In genomic region chr13:91430867-91431266, GRCm38 (mm10) we compare ENCODE assay signal across 11 mouse cellular contexts. TPM values are rescaled to one million over a fixed set of nuclear protein-coding genes. Genes with fewer than 3 reads are reported as not detected.
DNase-seq lines count a peak whose midpoint lies in the region; ATAC-seq and TF ChIP-seq lines count a peak whose summit lies in the region.
"Had no signal": no experiment of that assay in that cellular context is flagged by ENCODE, and none has a peak within 500 bp of the region (broad histone marks: within the 10 kb centered on the region; RNA-seq: fewer than 3 reads in every experiment).

No protein-coding gene starts in this region.

- TF ChIP-seq RAD21 in CH12.LX (IDR thresholded peaks at IDR 0.05; ENCODE audit: low read depth, low read length) = no peak

- no peaks in the 10 kb centered on the region for H3K36me3 ChIP-seq in kidney, postnatal 0 days (ENCODE audit: insufficient read depth, low read length)
- H3K36me3 ChIP-seq in CH12.LX (replicated peaks in 1 of 2; ENCODE audit: control insufficient read depth in 1 of 2, insufficient read depth in 1 of 2, low read length in 1 of 2) = no peaks in the 10 kb centered on the region
- H3K36me3 ChIP-seq in liver, postnatal 0 days (replicated peaks; ENCODE audit: insufficient read depth, low read length) = no peaks in the 10 kb centered on the region
- H3K36me3 ChIP-seq: embryonic facial prominence, embryonic 15.5 days; heart, embryonic 13.5 days; midbrain, embryonic 12.5 days had no signal

- in situ Hi-C loops in CH12.LX (cut with MboI; ENCODE audit: low pct_ligation_motif_present, low pct_unique_long_range_greater_than_20kb, low sequenced_read_pairs) = no loop called here

- H3K4me3 ChIP-seq in kidney, postnatal 0 days (replicated peaks; ENCODE audit: low read depth, low read length) = no peak overlapping the region
- H3K4me3 ChIP-seq in CH12.LX (replicated peaks in 1 of 3; ENCODE audit: low read depth in 2 of 3, low read length in 2 of 3, poor library complexity in 1 of 3) = peak overlapping the region; percentile 15 to 44 (median 32)
- H3K4me3 ChIP-seq in embryonic fibroblast, embryonic 13.5 days (ENCODE audit: insufficient read depth, low read length) = 0 out of 2 replicates have a peak overlapping the region, but pooled peaks have one; percentile 14
- H3K4me3 ChIP-seq in liver, postnatal 0 days (ENCODE audit: low read depth, low read length) = peak overlapping the region; percentile 21; the same call in 1 of the 2 replicates
- H3K4me3 ChIP-seq: embryonic facial prominence, embryonic 15.5 days; heart, embryonic 13.5 days; midbrain, embryonic 12.5 days had no signal

- H3K9ac ChIP-seq in kidney, postnatal 0 days (ENCODE audit: low read depth, low read length) = no peak overlapping the region
- H3K9ac ChIP-seq in CH12.LX (ENCODE audit: insufficient read depth, low read depth) = no peak overlapping the region
- H3K9ac ChIP-seq in liver, postnatal 0 days (replicated peaks) = no peak overlapping the region
- H3K9ac ChIP-seq: embryonic facial prominence, embryonic 15.5 days; heart, embryonic 13.5 days; midbrain, embryonic 12.5 days had no signal

- H3K27ac ChIP-seq in kidney, postnatal 0 days = no peak overlapping the region
- no peak overlapping the region for H3K27ac ChIP-seq in CH12.LX (ENCODE audit: insufficient read depth, low read depth)
- no peak overlapping the region for H3K27ac ChIP-seq in embryonic fibroblast, embryonic 13.5 days (ENCODE audit: insufficient read depth, low read length)
- no peak overlapping the region for H3K27ac ChIP-seq in liver, postnatal 0 days (ENCODE audit: low read depth)
- H3K27ac ChIP-seq: heart, embryonic 13.5 days; midbrain, embryonic 12.5 days had no signal

- H3K9me3 ChIP-seq in kidney, postnatal 0 days (replicated peaks; ENCODE audit: low read length) = no peaks in the 10 kb centered on the region
- H3K9me3 ChIP-seq in CH12.LX (replicated peaks; ENCODE audit: low read length) = no peaks in the 10 kb centered on the region
- no peaks in the 10 kb centered on the region for H3K9me3 ChIP-seq in liver, postnatal 0 days (ENCODE audit: low read length)
- H3K9me3 ChIP-seq: embryonic facial prominence, embryonic 15.5 days; heart, embryonic 13.5 days; midbrain, embryonic 12.5 days had no signal

- no peak for TF ChIP-seq EP300 in CH12.LX (IDR thresholded peaks at IDR 0.05; ENCODE audit: low read length)
- TF ChIP-seq EP300 in liver, postnatal 0 days (IDR thresholded peaks at IDR 0.05; ENCODE audit: low read depth) = no peak

- DNase-seq in kidney, postnatal 0 days (ENCODE audit: low spot score) = no peak
- no peak for DNase-seq in kidney, postnatal 14 days
- DNase-seq in CH12.LX (ENCODE audit: extremely low read depth) = no peak
- no peak for DNase-seq in liver, postnatal 0 days
- no peak for DNase-seq in right cerebral cortex, postnatal 4 days
- DNase-seq in frontal cortex, postnatal 10 days (ENCODE audit: low spot score in 2 of 2) = no peak
- DNase-seq in ovary, adult 18-20 months (ENCODE audit: low spot score) = no peak

- TF ChIP-seq POLR2A in CH12.LX (IDR thresholded peaks at IDR 0.05; ENCODE audit: low read depth, low read length) = no peak
- no peak for TF ChIP-seq POLR2A in embryonic fibroblast, embryonic 13.5 days (IDR thresholded peaks at IDR 0.05; ENCODE audit: low read depth, low read length)

- ATAC-seq in kidney, postnatal 0 days (replicated peaks; ENCODE audit: low FRiP score, low read depth) = no peak
- no peak for ATAC-seq in liver, postnatal 0 days

- no peaks in the 10 kb centered on the region for H3K79me2 ChIP-seq in CH12.LX (replicated peaks; ENCODE audit: control insufficient read depth, extremely low read depth, insufficient read depth, poor library complexity, severe bottlenecking)

- 51% methylated on average over 5 of the region's 5 CpGs for WGBS in kidney, postnatal 0 days
- 57% methylated on average over 5 of the region's 5 CpGs for WGBS in liver, postnatal 0 days (ENCODE audit: insufficient replicate concordance)

- no peaks in the 10 kb centered on the region for H3K27me3 ChIP-seq in kidney, postnatal 0 days (ENCODE audit: insufficient read depth, low read length)
- H3K27me3 ChIP-seq in CH12.LX (replicated peaks) = no peaks in the 10 kb centered on the region
- H3K27me3 ChIP-seq in liver, postnatal 0 days (ENCODE audit: insufficient read depth, low read length) = no peaks in the 10 kb centered on the region
- H3K27me3 ChIP-seq: embryonic facial prominence, embryonic 15.5 days; heart, embryonic 13.5 days; midbrain, embryonic 12.5 days had no signal

- peak overlapping the region; percentile 28; the same call in 1 of the 2 replicates for H3K4me2 ChIP-seq in kidney, postnatal 0 days (ENCODE audit: low read length)
- peak overlapping the region; percentile 41; the same call in 1 of the 2 replicates for H3K4me2 ChIP-seq in CH12.LX (ENCODE audit: insufficient read depth, low read depth, poor library complexity, severe bottlenecking)
- peak overlapping the region; percentile 34; the same call in 1 of the 2 replicates for H3K4me2 ChIP-seq in liver, postnatal 0 days (ENCODE audit: low read depth, low read length)
- H3K4me2 ChIP-seq: embryonic facial prominence, embryonic 15.5 days; midbrain, embryonic 12.5 days had no signal

- dilution Hi-C loops in CH12.LX (cut with MboI; ENCODE audit: extremely low pct_ligation_motif_present, extremely low pct_unique_long_range_greater_than_20kb, low sequenced_read_pairs) = no loop called here

- no peak for TF ChIP-seq CTCF in kidney, postnatal 0 days (IDR thresholded peaks at IDR 0.05; ENCODE audit: low read depth)
- no peak for TF ChIP-seq CTCF in CH12.LX (conservative IDR thresholded peaks at IDR 0.05 in 1 of 2, IDR thresholded peaks at IDR 0.05 in 1 of 2; ENCODE audit: low read depth in 2 of 2, low read length in 2 of 2)
- TF ChIP-seq CTCF in embryonic fibroblast, embryonic 13.5 days (IDR thresholded peaks at IDR 0.05; ENCODE audit: borderline replicate concordance, insufficient read depth, low read length) = no peak
- no peak for TF ChIP-seq CTCF in liver, postnatal 0 days (IDR thresholded peaks at IDR 0.05; ENCODE audit: low read depth)

- H3K4me1 ChIP-seq in kidney, postnatal 0 days (replicated peaks; ENCODE audit: insufficient read depth, low read length) = no peaks in the 10 kb centered on the region
- 0 out of 4 replicates have a peak, but pooled peaks cover 0 to 2% of the 10 kb centered on the region in 2 experiments for H3K4me1 ChIP-seq in CH12.LX (ENCODE audit: control insufficient read depth in 1 of 2, insufficient read depth in 2 of 2)
- H3K4me1 ChIP-seq in embryonic fibroblast, embryonic 13.5 days (ENCODE audit: control insufficient read depth, insufficient read depth, low read length) = no peaks in the 10 kb centered on the region; the same call in 1 of the 2 replicates
- no peaks in the 10 kb centered on the region for H3K4me1 ChIP-seq in liver, postnatal 0 days (ENCODE audit: insufficient read depth)

TF ChIP-seq in CH12.LX, 34 proteins besides CTCF, POLR2A, EP300 and RAD21:
- TF ChIP-seq MXI1 (IDR thresholded peaks at IDR 0.05; ENCODE audit: low read depth, low read length) = no peak
- no peak for TF ChIP-seq ZC3H11A (IDR thresholded peaks at IDR 0.05; ENCODE audit: low read depth, low read length)
- no peak for TF ChIP-seq CHD2 (IDR thresholded peaks at IDR 0.05; ENCODE audit: low read length)
- TF ChIP-seq NRF1 (IDR thresholded peaks at IDR 0.05; ENCODE audit: low read depth, low read length) = no peak
- no peak for TF ChIP-seq SIN3A (IDR thresholded peaks at IDR 0.05; ENCODE audit: low read length)
- no peak for TF ChIP-seq UBTF (IDR thresholded peaks at IDR 0.05; ENCODE audit: low read depth, low read length)
- TF ChIP-seq ZNF384 (IDR thresholded peaks at IDR 0.05; ENCODE audit: low read depth, low read length) = no peak
- no peak for TF ChIP-seq BHLHE40 (IDR thresholded peaks at IDR 0.05; ENCODE audit: low read depth, low read length)
- TF ChIP-seq USF2 (conservative IDR thresholded peaks at IDR 0.05; ENCODE audit: low read depth, low read length) = no peak
- TF ChIP-seq TBP (conservative IDR thresholded peaks at IDR 0.05; ENCODE audit: low read depth, low read length) = no peak
- TF ChIP-seq TCF12 (IDR thresholded peaks at IDR 0.05; ENCODE audit: low read depth, low read length) = no peak
- no peak for TF ChIP-seq GABPA (IDR thresholded peaks at IDR 0.05; ENCODE audit: insufficient replicate concordance, low read depth, low read length)
- no peak for TF ChIP-seq MYC (IDR thresholded peaks at IDR 0.05; ENCODE audit: low read depth, low read length)
- TF ChIP-seq IRF4 (IDR thresholded peaks at IDR 0.05; ENCODE audit: low read depth, low read length) = no peak
- TF ChIP-seq MEF2A (IDR thresholded peaks at IDR 0.05; ENCODE audit: borderline replicate concordance, low read depth, low read length) = no peak
- TF ChIP-seq JUN (IDR thresholded peaks at IDR 0.05; ENCODE audit: insufficient read depth, low read depth, low read length) = no peak
- TF ChIP-seq ZMIZ1 (IDR thresholded peaks at IDR 0.05; ENCODE audit: low read depth, low read length) = no peak
- TF ChIP-seq MAFK (IDR thresholded peaks at IDR 0.05; ENCODE audit: insufficient replicate concordance, low read length) = no peak
TF ChIP-seq in CH12.LX: peak in this region for 0.

RNA-seq across cellular contexts. Expression of gene Ssbp2, which starts 29.2 kb away (rescaled TPM):
- polyA plus RNA-seq in kidney, postnatal 0 days (2015; fragmentation: Nextera tagmentation; extraction: Ambion mirVana) = 77.7 and 82.8 TPM in 2 replicates
- total RNA-seq in CH12.LX (2012; rRNA removed) (1.8 and 1.9 TPM in 2 replicates), CH12.LX (2014; rRNA removed) (3.5 and 3.6 TPM in 2 replicates)
- 1.9 and 2.8 TPM in 2 replicates for polyA plus RNA-seq in CH12.LX (2012; ENCODE audit: insufficient read length, low read depth)
- polyA plus RNA-seq in embryonic fibroblast, embryonic 13.5 days (2011; ENCODE audit: insufficient read length, low read depth, missing spikeins) = 41.6 and 57.2 TPM in 2 replicates
- 18.8 and 21.6 TPM in 2 replicates for polyA plus RNA-seq in liver, postnatal 0 days (2015; fragmentation: Nextera tagmentation; extraction: Ambion mirVana)
